Mouse (Mus musculus): Measurements from ENCODE around the gene Arl5a.

GRCm38 (mm10) chr2:52361086-52361485, 63.6 kb downstream of the Arl5a start:
- TF ChIP-seq CTCF (IDR thresholded peaks at IDR 0.05; ENCODE audit: low read depth) (no peak), EP300 (IDR thresholded peaks at IDR 0.05; ENCODE audit: low read depth) (no peak)
